Mouse (Mus musculus): ENCODE results near the gene Thsd7a. TPM values are rescaled to one million over a fixed set of nuclear protein-coding genes. Genes with fewer than 3 reads are reported as not detected.

Thsd7a gene
- polyA plus RNA-seq, 1 experiment from 2014 or later = 1.2 TPM

DNA sequence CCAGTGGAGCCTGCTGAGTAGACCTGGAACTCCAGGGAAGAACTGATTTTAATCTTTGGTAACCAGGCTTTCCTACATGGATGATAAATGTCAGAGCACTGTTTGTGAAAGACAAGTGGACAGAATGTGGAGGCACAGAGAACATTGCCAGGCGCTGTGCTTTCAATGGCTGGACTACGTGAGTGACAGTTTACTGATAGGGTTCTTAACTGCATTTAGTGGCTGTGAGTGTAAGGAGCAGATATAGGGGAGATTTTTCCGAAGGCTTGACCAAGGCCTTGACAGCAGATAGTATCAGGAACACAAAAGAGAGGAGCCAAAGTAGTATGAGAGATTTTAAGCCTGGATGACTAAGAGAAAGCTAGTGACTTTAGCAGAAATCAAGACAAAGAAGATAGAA, 295.1 kb downstream of the Thsd7a start:
- WGBS = 59% methylated on average over 3 of the region's 3 CpGs

GRCm38 (mm10) chr6:12448851-12449250, 300.4 kb downstream of the Thsd7a start:
- no peak overlapping the region for H3K27ac ChIP-seq (ENCODE audit: low read length)
- H3K9me3 ChIP-seq (ENCODE audit: control insufficient read depth, low read length) = no peaks in the 10 kb centered on the region
- no peaks in the 10 kb centered on the region for H3K4me1 ChIP-seq (replicated peaks; ENCODE audit: control insufficient read depth, insufficient read depth, low read length)
- H3K4me2 ChIP-seq (ENCODE audit: low read depth, low read length) = no peak overlapping the region
- H3K36me3 ChIP-seq (ENCODE audit: control insufficient read depth, insufficient read depth, low read length) = no peaks in the 10 kb centered on the region
- no peak overlapping the region for H3K9ac ChIP-seq (ENCODE audit: low read length)
- no peak for ATAC-seq (ENCODE audit: low read depth)
- 48% methylated on average over 3 of the region's 3 CpGs for WGBS
- H3K4me3 ChIP-seq (ENCODE audit: low read length) = no peak overlapping the region
- no peaks in the 10 kb centered on the region for H3K27me3 ChIP-seq (ENCODE audit: control insufficient read depth, insufficient read depth, low read depth, low read length)

More for the DNA sequence above, 295.1 kb downstream of the Thsd7a start:
- Histone ChIP-seq H3K27me3 (ENCODE audit: control insufficient read depth, insufficient read depth, low read depth, low read length) (no peaks in the 10 kb centered on the region), H3K9me3 (ENCODE audit: control insufficient read depth, low read length) (no peaks in the 10 kb centered on the region), H3K9ac (ENCODE audit: low read length) (no peak overlapping the region), H3K4me2 (ENCODE audit: low read depth, low read length) (no peak overlapping the region), H3K27ac (ENCODE audit: low read length) (no peak overlapping the region), H3K4me1 (replicated peaks; ENCODE audit: control insufficient read depth, insufficient read depth, low read length) (no peaks in the 10 kb centered on the region), H3K4me3 (ENCODE audit: low read length) (no peak overlapping the region), H3K36me3 (ENCODE audit: control insufficient read depth, insufficient read depth, low read length) (no peaks in the 10 kb centered on the region)
- ATAC-seq (ENCODE audit: low read depth) = no peak

DNA sequence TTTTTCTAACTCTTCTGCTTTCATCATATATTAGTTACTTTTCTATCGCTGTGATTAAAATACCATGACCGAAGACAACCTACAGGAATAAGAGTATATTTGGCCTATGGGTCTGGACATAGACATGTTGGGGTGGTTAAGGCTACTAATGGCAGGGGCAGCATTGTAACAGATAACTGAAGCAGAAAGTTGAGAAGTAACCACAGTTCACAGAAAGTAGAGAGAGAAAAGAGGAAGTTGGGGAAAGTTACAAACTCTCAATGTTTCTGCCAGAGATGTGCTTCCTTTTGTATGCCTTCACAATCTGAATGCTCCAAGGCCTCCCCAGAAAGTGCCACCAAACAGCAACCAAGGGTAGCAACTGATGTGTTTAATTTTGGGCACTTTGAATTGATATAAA, 303.7 kb downstream of the Thsd7a start:
- H3K27ac ChIP-seq (ENCODE audit: low read length) = no peak overlapping the region
- no peak overlapping the region for H3K9ac ChIP-seq (ENCODE audit: low read length)
- ATAC-seq (ENCODE audit: low read depth) = no peak
- no peak overlapping the region for H3K4me2 ChIP-seq (ENCODE audit: low read depth, low read length)
- no peaks in the 10 kb centered on the region for H3K27me3 ChIP-seq (ENCODE audit: control insufficient read depth, insufficient read depth, low read depth, low read length)
- H3K4me3 ChIP-seq (ENCODE audit: low read length) = no peak overlapping the region
- H3K9me3 ChIP-seq (ENCODE audit: control insufficient read depth, low read length) = no peaks in the 10 kb centered on the region
- H3K4me1 ChIP-seq (replicated peaks; ENCODE audit: control insufficient read depth, insufficient read depth, low read length) = no peaks in the 10 kb centered on the region
- H3K36me3 ChIP-seq (ENCODE audit: control insufficient read depth, insufficient read depth, low read length) = no peaks in the 10 kb centered on the region
- WGBS = 96% methylated on average over 2 of the region's 2 CpGs

- Histone ChIP-seq H3K4me1 (replicated peaks; ENCODE audit: control insufficient read depth, insufficient read depth, low read length) (no peaks in the 10 kb centered on the region), H3K4me2 (ENCODE audit: low read depth, low read length) (no peak overlapping the region), H3K36me3 (ENCODE audit: control insufficient read depth, insufficient read depth, low read length) (no peaks in the 10 kb centered on the region), H3K9ac (ENCODE audit: low read length) (no peak overlapping the region), H3K9me3 (ENCODE audit: control insufficient read depth, low read length) (no peaks in the 10 kb centered on the region), H3K27ac (ENCODE audit: low read length) (no peak overlapping the region), H3K27me3 (ENCODE audit: control insufficient read depth, insufficient read depth, low read depth, low read length) (no peaks in the 10 kb centered on the region), H3K4me3 (ENCODE audit: low read length) (no peak overlapping the region)
- no peak for ATAC-seq (ENCODE audit: low read depth)
Measured at GRCm38 (mm10) chr6:12439561-12439960, 309.6 kb downstream of the Thsd7a start.

DNA sequence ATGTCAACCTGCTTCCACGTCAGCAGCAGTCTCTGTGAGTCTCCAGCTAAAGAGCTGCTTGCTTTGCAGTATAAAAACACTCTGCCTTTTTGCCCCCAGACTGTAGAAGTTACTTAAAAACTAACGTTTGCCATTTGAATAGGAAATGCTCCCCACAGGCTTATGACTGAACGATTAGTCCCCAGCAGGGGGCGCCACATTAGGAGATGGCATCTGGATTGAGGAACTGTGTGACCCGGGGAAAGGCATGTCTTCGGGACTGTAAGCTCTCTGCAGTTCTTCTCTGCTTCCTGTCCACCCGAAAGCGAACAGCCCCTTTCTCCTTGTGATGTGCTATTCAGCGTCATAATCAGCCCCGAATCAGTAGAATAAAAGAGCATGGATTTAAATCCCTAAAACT, 330.1 kb downstream of the Thsd7a start:
- Histone ChIP-seq H3K9me3 (ENCODE audit: control insufficient read depth, low read length) (no peaks in the 10 kb centered on the region), H3K36me3 (ENCODE audit: control insufficient read depth, insufficient read depth, low read length) (no peaks in the 10 kb centered on the region), H3K27me3 (ENCODE audit: control insufficient read depth, insufficient read depth, low read depth, low read length) (no peaks in the 10 kb centered on the region), H3K4me3 (ENCODE audit: low read length) (no peak overlapping the region), H3K4me1 (replicated peaks; ENCODE audit: control insufficient read depth, insufficient read depth, low read length) (no peaks in the 10 kb centered on the region), H3K4me2 (ENCODE audit: low read depth, low read length) (no peak overlapping the region), H3K9ac (ENCODE audit: low read length) (no peak overlapping the region), H3K27ac (ENCODE audit: low read length) (no peak overlapping the region)
- 84% methylated on average over 10 of the region's 10 CpGs for WGBS
- no peak for ATAC-seq (ENCODE audit: low read depth)

- Histone ChIP-seq H3K4me1 (replicated peaks; ENCODE audit: control insufficient read depth, insufficient read depth, low read length) (no peaks in the 10 kb centered on the region), H3K27ac (ENCODE audit: low read length) (no peak overlapping the region), H3K36me3 (ENCODE audit: control insufficient read depth, insufficient read depth, low read length) (no peaks in the 10 kb centered on the region), H3K9me3 (ENCODE audit: control insufficient read depth, low read length) (no peaks in the 10 kb centered on the region), H3K9ac (ENCODE audit: low read length) (no peak overlapping the region), H3K27me3 (ENCODE audit: control insufficient read depth, insufficient read depth, low read depth, low read length) (no peaks in the 10 kb centered on the region), H3K4me3 (ENCODE audit: low read length) (no peak overlapping the region), H3K4me2 (ENCODE audit: low read depth, low read length) (no peak overlapping the region)
- ATAC-seq (ENCODE audit: low read depth) = no peak
- WGBS = 62% methylated on average over 4 of the region's 4 CpGs
Measured at GRCm38 (mm10) chr6:12416976-12417375, 332.2 kb downstream of the Thsd7a start.

- WGBS = 70% methylated on average over 2 of the region's 2 CpGs
- Histone ChIP-seq H3K27me3 (ENCODE audit: control insufficient read depth, insufficient read depth, low read depth, low read length) (no peaks in the 10 kb centered on the region), H3K27ac (ENCODE audit: low read length) (no peak overlapping the region), H3K36me3 (ENCODE audit: control insufficient read depth, insufficient read depth, low read length) (no peaks in the 10 kb centered on the region), H3K4me2 (ENCODE audit: low read depth, low read length) (no peak overlapping the region), H3K4me1 (replicated peaks; ENCODE audit: control insufficient read depth, insufficient read depth, low read length) (no peaks in the 10 kb centered on the region), H3K9ac (ENCODE audit: low read length) (no peak overlapping the region), H3K4me3 (ENCODE audit: low read length) (no peak overlapping the region), H3K9me3 (ENCODE audit: control insufficient read depth, low read length) (no peaks in the 10 kb centered on the region)
- ATAC-seq (ENCODE audit: low read depth) = no peak
Measured at GRCm38 (mm10) chr6:12404441-12404840, 344.8 kb downstream of the Thsd7a start.

DNA sequence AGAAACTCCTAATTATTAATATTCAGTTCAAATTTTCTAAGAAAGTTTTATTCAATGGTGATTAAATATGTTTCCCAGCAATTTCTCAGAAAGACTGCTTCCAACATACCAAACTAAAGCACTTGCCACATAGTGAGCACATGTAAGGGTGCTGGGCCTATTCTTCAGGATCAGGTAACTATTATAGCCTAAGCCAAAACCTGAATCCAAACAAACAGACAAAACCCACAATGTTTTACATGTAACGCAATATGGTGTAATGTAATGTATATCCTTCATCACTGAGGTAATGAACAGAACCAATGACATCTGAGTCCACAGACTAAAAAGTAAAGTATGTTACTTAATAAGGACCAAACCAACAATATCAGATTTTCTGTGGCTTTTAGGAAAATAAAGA, 346.2 kb downstream of the Thsd7a start:
- ATAC-seq (ENCODE audit: low read depth) = no peak
- 96% methylated on average over 1 of the region's 1 CpGs for WGBS

DNA sequence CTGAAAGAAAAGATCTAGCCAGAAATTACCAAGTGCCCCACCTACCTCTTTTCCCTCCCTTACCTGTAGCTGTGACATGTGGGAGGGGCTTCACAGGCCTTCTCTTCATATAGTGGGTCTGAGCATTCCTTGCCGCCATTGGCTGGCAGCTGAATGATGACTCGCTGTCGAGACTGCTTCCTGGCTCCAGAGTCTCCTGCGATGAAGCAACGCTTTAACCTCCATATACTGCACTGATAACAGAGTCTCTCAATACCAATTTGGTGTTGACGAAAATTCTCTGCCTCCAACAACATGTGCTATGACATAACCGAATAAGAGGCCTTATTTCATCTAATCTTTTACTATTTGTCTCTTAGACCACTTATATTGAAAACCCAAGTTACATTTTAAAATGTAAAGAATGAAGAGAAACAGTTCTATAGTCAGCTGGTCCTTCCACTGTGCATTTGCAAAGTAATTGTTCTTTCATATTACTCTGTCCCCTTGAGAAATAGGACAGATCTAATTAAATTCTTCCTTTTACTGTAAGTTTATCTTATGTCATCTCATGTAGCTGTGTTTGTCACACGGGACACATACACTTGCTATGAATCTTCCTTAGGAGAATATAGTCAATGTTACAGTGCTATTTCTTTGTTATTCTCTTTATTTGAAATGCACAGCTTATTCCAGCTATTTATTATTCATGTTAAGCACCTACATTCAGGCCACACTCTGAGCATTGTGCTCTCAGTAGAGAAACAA, 351.3 kb downstream of the Thsd7a start:
- Histone ChIP-seq H3K4me2 (ENCODE audit: low read depth, low read length) (no peak overlapping the region), H3K9ac (ENCODE audit: low read length) (no peak overlapping the region), H3K27ac (ENCODE audit: low read length) (no peak overlapping the region), H3K4me1 (replicated peaks; ENCODE audit: control insufficient read depth, insufficient read depth, low read length) (no peaks in the 10 kb centered on the region), H3K36me3 (ENCODE audit: control insufficient read depth, insufficient read depth, low read length) (no peaks in the 10 kb centered on the region), H3K27me3 (ENCODE audit: control insufficient read depth, insufficient read depth, low read depth, low read length) (no peaks in the 10 kb centered on the region), H3K4me3 (ENCODE audit: low read length) (no peak overlapping the region), H3K9me3 (ENCODE audit: control insufficient read depth, low read length) (no peaks in the 10 kb centered on the region)
- 76% methylated on average over 8 of the region's 8 CpGs for WGBS
- no peak for ATAC-seq (ENCODE audit: low read depth)

More for the DNA sequence above, 346.2 kb downstream of the Thsd7a start:
- H3K4me1 ChIP-seq (replicated peaks; ENCODE audit: control insufficient read depth, insufficient read depth, low read length) = no peaks in the 10 kb centered on the region
- no peak overlapping the region for H3K9ac ChIP-seq (ENCODE audit: low read length)
- H3K27me3 ChIP-seq (ENCODE audit: control insufficient read depth, insufficient read depth, low read depth, low read length) = no peaks in the 10 kb centered on the region
- H3K27ac ChIP-seq (ENCODE audit: low read length) = no peak overlapping the region
- H3K9me3 ChIP-seq (ENCODE audit: control insufficient read depth, low read length) = no peaks in the 10 kb centered on the region
- no peaks in the 10 kb centered on the region for H3K36me3 ChIP-seq (ENCODE audit: control insufficient read depth, insufficient read depth, low read length)
- no peak overlapping the region for H3K4me2 ChIP-seq (ENCODE audit: low read depth, low read length)
- H3K4me3 ChIP-seq (ENCODE audit: low read length) = no peak overlapping the region
